In the genomic region with DNA sequence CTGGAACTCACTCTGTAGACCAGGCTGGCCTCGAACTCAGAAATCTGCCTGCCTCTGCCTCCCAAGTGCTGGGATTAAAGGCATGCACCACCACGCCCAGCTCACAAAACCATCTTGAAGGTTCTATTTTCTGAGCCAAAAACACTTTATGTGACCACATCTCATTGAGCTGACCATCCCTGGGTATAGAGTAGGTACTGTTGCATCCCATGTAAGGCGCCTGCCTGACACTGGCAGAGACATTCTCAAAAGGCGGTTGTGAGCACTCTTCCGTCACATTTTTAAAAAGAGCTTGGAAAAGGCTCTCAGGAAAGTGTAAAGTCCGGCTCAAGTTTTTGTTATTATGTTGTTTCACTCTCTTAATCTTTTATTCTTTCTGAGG, we compare ENCODE assay signal across 8 mouse cellular contexts. TPM values are rescaled to one million over a fixed set of nuclear protein-coding genes. Genes with fewer than 3 reads are reported as not detected.
DNase-seq lines count a peak whose midpoint lies in the region; ATAC-seq and TF ChIP-seq lines count a peak whose summit lies in the region.

No protein-coding gene starts in this region.

- H3K4me2 ChIP-seq in heart, embryonic 13.5 days: peak overlapping the region; percentile 46
- peak overlapping the region; percentile 53 for H3K4me2 ChIP-seq in embryonic facial prominence, embryonic 12.5 days (replicated peaks)
- peak overlapping the region; percentile 61 for H3K4me2 ChIP-seq in hindbrain, embryonic 16.5 days (ENCODE audit: low read length)

- H3K36me3 ChIP-seq in heart, embryonic 13.5 days: peaks cover 61% of the 10 kb centered on the region
- peaks cover 24% of the 10 kb centered on the region for H3K36me3 ChIP-seq in embryonic facial prominence, embryonic 12.5 days
- peaks cover 32% of the 10 kb centered on the region for H3K36me3 ChIP-seq in hindbrain, embryonic 16.5 days (ENCODE audit: control insufficient read depth, insufficient read depth, low read length)
- H3K36me3 ChIP-seq in midbrain, embryonic 10.5 days: peaks cover 47% of the 10 kb centered on the region

- no peaks in the 10 kb centered on the region for H3K9me3 ChIP-seq in heart, embryonic 13.5 days
- H3K9me3 ChIP-seq in embryonic facial prominence, embryonic 12.5 days: no peaks in the 10 kb centered on the region
- H3K9me3 ChIP-seq in hindbrain, embryonic 16.5 days (ENCODE audit: control insufficient read depth, low read length): no peaks in the 10 kb centered on the region
- no peaks in the 10 kb centered on the region for H3K9me3 ChIP-seq in midbrain, embryonic 10.5 days (replicated peaks)

- H3K9ac ChIP-seq in heart, embryonic 13.5 days: no peak overlapping the region
- H3K9ac ChIP-seq in embryonic facial prominence, embryonic 12.5 days: no peak overlapping the region
- H3K9ac ChIP-seq in hindbrain, embryonic 16.5 days (ENCODE audit: low read depth, low read length): no peak overlapping the region

- 0 out of 2 replicates have a peak, but pooled peaks cover 4% of the 10 kb centered on the region for H3K27me3 ChIP-seq in heart, embryonic 13.5 days (replicated peaks)
- no peaks in the 10 kb centered on the region for H3K27me3 ChIP-seq in embryonic facial prominence, embryonic 12.5 days
- H3K27me3 ChIP-seq in hindbrain, embryonic 16.5 days (replicated peaks; ENCODE audit: control insufficient read depth, insufficient read depth, low read length): no peaks in the 10 kb centered on the region
- H3K27me3 ChIP-seq in midbrain, embryonic 10.5 days (ENCODE audit: low read depth, poor library complexity, severe bottlenecking): peaks cover 37% of the 10 kb centered on the region

- intact Hi-C loops in heart, postnatal 10 days (cut with DNase I): loop anchor here (1.0 kb wide), 2 partner anchors 43 to 48 kb away; partner anchors contain the start of gene Cdk9
- intact Hi-C loops in left cerebral cortex, adult 2 months (cut with DNase I): loop anchor here (1.0 to 5.0 kb wide), 2 partner anchors 43 to 124 kb away; partner anchors contain the start of gene Cdk9
- intact Hi-C loops in left cerebral cortex, postnatal 25 days (cut with DNase I): loop anchor here (1.0 to 5.0 kb wide), 2 partner anchors 43 to 129 kb away; partner anchors contain the start of gene Cdk9

- WGBS in heart, embryonic 13.5 days: 34% methylated on average over 6 of the region's 6 CpGs
- 35% methylated on average over 6 of the region's 6 CpGs for WGBS in embryonic facial prominence, embryonic 12.5 days
- WGBS in hindbrain, embryonic 16.5 days: 22% methylated on average over 5 of the region's 6 CpGs
- 33% methylated on average over 6 of the region's 6 CpGs for WGBS in midbrain, embryonic 10.5 days

- no peak for DNase-seq in heart, postnatal 10 days
- DNase-seq in midbrain, embryonic 10.5 days (ENCODE audit: low spot score): no peak
- DNase-seq in left cerebral cortex, adult 2 months (ENCODE audit: extremely low spot score in 1 of 2, low spot score in 2 of 2): no peak
- DNase-seq in left cerebral cortex, postnatal 25 days (ENCODE audit: low spot score in 2 of 2): no peak
- no peak for DNase-seq in kidney, adult 8-10 months

- no peak overlapping the region for H3K27ac ChIP-seq in heart, embryonic 13.5 days (replicated peaks)
- H3K27ac ChIP-seq in embryonic facial prominence, embryonic 12.5 days: no peak overlapping the region
- H3K27ac ChIP-seq in hindbrain, embryonic 16.5 days (ENCODE audit: low read depth, low read length): peak overlapping the region; percentile 49; the same call in 1 of the 2 replicates
- H3K27ac ChIP-seq in midbrain, embryonic 10.5 days (replicated peaks): peak overlapping the region; percentile 95; the same call in 1 of the 2 replicates
- H3K27ac ChIP-seq in left cerebral cortex, adult 2 months: no peak overlapping the region; the same call in 1 of the 2 replicates

- peak overlapping the region; percentile 78 for H3K4me3 ChIP-seq in heart, embryonic 13.5 days
- no peak overlapping the region for H3K4me3 ChIP-seq in embryonic facial prominence, embryonic 12.5 days
- peak overlapping the region; percentile 51 for H3K4me3 ChIP-seq in hindbrain, embryonic 16.5 days (ENCODE audit: low read length)
- peak overlapping the region; percentile 79 for H3K4me3 ChIP-seq in midbrain, embryonic 10.5 days
- H3K4me3 ChIP-seq in left cerebral cortex, adult 2 months: no peak overlapping the region; the same call in 1 of the 2 replicates

- TF ChIP-seq CTCF in left cerebral cortex, adult 2 months (IDR thresholded peaks at IDR 0.05): no peak

- no peak; the same call in 1 of the 2 replicates for ATAC-seq in heart, embryonic 13.5 days (ENCODE audit: extremely low read depth, insufficient number of reproducible peaks, low FRiP score, low TSS enrichment)
- no peak for ATAC-seq in embryonic facial prominence, embryonic 12.5 days (ENCODE audit: insufficient number of reproducible peaks, insufficient read depth, low FRiP score, low TSS enrichment)
- peak; percentile 34; the same call in 1 of the 2 replicates for ATAC-seq in hindbrain, embryonic 16.5 days

- H3K4me1 ChIP-seq in heart, embryonic 13.5 days: peaks cover 20% of the 10 kb centered on the region
- peaks cover 14% of the 10 kb centered on the region for H3K4me1 ChIP-seq in embryonic facial prominence, embryonic 12.5 days
- H3K4me1 ChIP-seq in hindbrain, embryonic 16.5 days (ENCODE audit: control insufficient read depth, insufficient read depth, low read depth, low read length): peaks cover 8% of the 10 kb centered on the region
- peaks cover 36% of the 10 kb centered on the region for H3K4me1 ChIP-seq in midbrain, embryonic 10.5 days

RNA-seq across cellular contexts. Expression of gene Tor2a, which starts 0.4 kb away (rescaled TPM):
- polyA plus RNA-seq in heart, embryonic 13.5 days (2015; fragmentation: Nextera tagmentation; extraction: Ambion mirVana): 37.0 and 40.0 TPM in 2 replicates
- total RNA-seq in heart, postnatal 10 days (2021): 10 to 100 TPM; 14.4 to 16.4 TPM
- 61.5 and 67.0 TPM in 2 replicates for polyA plus RNA-seq in embryonic facial prominence, embryonic 12.5 days (2016; fragmentation: Nextera tagmentation; extraction: Ambion mirVana)
- 50.8 and 56.9 TPM in 2 replicates for polyA plus RNA-seq in hindbrain, embryonic 16.5 days (2015; fragmentation: Nextera tagmentation; extraction: Ambion mirVana)
- polyA plus RNA-seq in midbrain, embryonic 10.5 days (2016; fragmentation: Nextera tagmentation; extraction: Ambion mirVana): 59.2 and 59.8 TPM in 2 replicates
- total RNA-seq in left cerebral cortex, adult 2 months (2021): 10 to 100 TPM; 30.4 to 30.7 TPM
- total RNA-seq in left cerebral cortex, postnatal 25 days (2021): 10 to 100 TPM; 29.9 to 31.0 TPM

RNA-seq across cellular contexts. Expression of gene 6330409D20Rik, which starts 15.8 kb away (rescaled TPM):
- 0.18 and 0.28 TPM in 2 replicates for polyA plus RNA-seq in heart, embryonic 13.5 days (2015; fragmentation: Nextera tagmentation; extraction: Ambion mirVana)
- total RNA-seq in heart, postnatal 10 days (2021): not detected
- polyA plus RNA-seq in embryonic facial prominence, embryonic 12.5 days (2016; fragmentation: Nextera tagmentation; extraction: Ambion mirVana): 0.34 and 0.43 TPM in 2 replicates
- 2.6 and 3.4 TPM in 2 replicates for polyA plus RNA-seq in hindbrain, embryonic 16.5 days (2015; fragmentation: Nextera tagmentation; extraction: Ambion mirVana)
- 0.94 and 2.1 TPM in 2 replicates for polyA plus RNA-seq in midbrain, embryonic 10.5 days (2016; fragmentation: Nextera tagmentation; extraction: Ambion mirVana)
- 1 to 10 TPM; 1.6 to 2.2 TPM for total RNA-seq in left cerebral cortex, adult 2 months (2021)
- 1 to 10 TPM; 2.3 to 2.4 TPM for total RNA-seq in left cerebral cortex, postnatal 25 days (2021)

RNA-seq across cellular contexts. Expression of gene Ttc16, which starts 18.8 kb away (rescaled TPM):
- 0.11 and 0.17 TPM in 2 replicates for polyA plus RNA-seq in heart, embryonic 13.5 days (2015; fragmentation: Nextera tagmentation; extraction: Ambion mirVana)
- not detected for total RNA-seq in heart, postnatal 10 days (2021)
- polyA plus RNA-seq in embryonic facial prominence, embryonic 12.5 days (2016; fragmentation: Nextera tagmentation; extraction: Ambion mirVana): 0.23 and 0.34 TPM in 2 replicates
- polyA plus RNA-seq in hindbrain, embryonic 16.5 days (2015; fragmentation: Nextera tagmentation; extraction: Ambion mirVana): 0.53 and 0.60 TPM in 2 replicates
- 0.31 TPM in 2 replicates for polyA plus RNA-seq in midbrain, embryonic 10.5 days (2016; fragmentation: Nextera tagmentation; extraction: Ambion mirVana)
- total RNA-seq in left cerebral cortex, adult 2 months (2021): under 1 TPM; 0.40 to 0.52 TPM
- total RNA-seq in left cerebral cortex, postnatal 25 days (2021): under 1 TPM; 0.27 to 0.87 TPM

RNA-seq across cellular contexts. Expression of gene Ptrh1, which starts 18.9 kb away (rescaled TPM):
- polyA plus RNA-seq in heart, embryonic 13.5 days (2015; fragmentation: Nextera tagmentation; extraction: Ambion mirVana): 3.9 and 4.4 TPM in 2 replicates
- total RNA-seq in heart, postnatal 10 days (2021): 1 to 10 TPM; 1.7 to 3.3 TPM
- 3.3 and 6.4 TPM in 2 replicates for polyA plus RNA-seq in embryonic facial prominence, embryonic 12.5 days (2016; fragmentation: Nextera tagmentation; extraction: Ambion mirVana)
- 6.5 and 6.8 TPM in 2 replicates for polyA plus RNA-seq in hindbrain, embryonic 16.5 days (2015; fragmentation: Nextera tagmentation; extraction: Ambion mirVana)
- polyA plus RNA-seq in midbrain, embryonic 10.5 days (2016; fragmentation: Nextera tagmentation; extraction: Ambion mirVana): 5.2 TPM in 2 replicates
- 1 to 10 TPM; 7.9 to 9.3 TPM for total RNA-seq in left cerebral cortex, adult 2 months (2021)
- 1 to 10 TPM; 7.3 to 8.2 TPM for total RNA-seq in left cerebral cortex, postnatal 25 days (2021)

RNA-seq across cellular contexts. Expression of gene Cfap157, which starts 27.6 kb away (rescaled TPM):
- 0.20 and 0.45 TPM in 2 replicates for polyA plus RNA-seq in heart, embryonic 13.5 days (2015; fragmentation: Nextera tagmentation; extraction: Ambion mirVana)
- total RNA-seq in heart, postnatal 10 days (2021): under 1 TPM in 1 of 2 experiments, not detected in 1; 0.14 TPM
- 0.74 and 1.6 TPM in 2 replicates for polyA plus RNA-seq in embryonic facial prominence, embryonic 12.5 days (2016; fragmentation: Nextera tagmentation; extraction: Ambion mirVana)
- polyA plus RNA-seq in hindbrain, embryonic 16.5 days (2015; fragmentation: Nextera tagmentation; extraction: Ambion mirVana): 0.75 and 1.1 TPM in 2 replicates
- 0.90 and 1.2 TPM in 2 replicates for polyA plus RNA-seq in midbrain, embryonic 10.5 days (2016; fragmentation: Nextera tagmentation; extraction: Ambion mirVana)
- under 1 TPM; 0.20 to 0.61 TPM for total RNA-seq in left cerebral cortex, adult 2 months (2021)
- total RNA-seq in left cerebral cortex, postnatal 25 days (2021): under 1 TPM in 1 of 2 experiments, not detected in 1; 0.62 TPM

Comparison
In these comparisons a context has a peak if more than half of its experiments do, and no peak if none do; other contexts are left out.
1. H3K27ac ChIP-seq: peak in hindbrain, embryonic 16.5 days (single experiment) and midbrain, embryonic 10.5 days (single experiment); none in heart, embryonic 13.5 days (single experiment), embryonic facial prominence, embryonic 12.5 days (single experiment) and left cerebral cortex, adult 2 months (single experiment).
2. H3K4me3 ChIP-seq: peak in heart, embryonic 13.5 days (single experiment), hindbrain, embryonic 16.5 days (single experiment) and midbrain, embryonic 10.5 days (single experiment); none in embryonic facial prominence, embryonic 12.5 days (single experiment) and left cerebral cortex, adult 2 months (single experiment).
3. Peak in every context shown above with its lines, with median percentiles within 50 percentile points of each other: H3K4me2 ChIP-seq.